Mouse (Mus musculus): ENCODE measurements around the gene Glis3. TPM values are rescaled to one million over a fixed set of nuclear protein-coding genes. Genes with fewer than 3 reads are reported as not detected.
A peak's percentile ranks its signal among the peaks of the same experiment; 100 is the strongest.

Gene Glis3
- total RNA-seq, 2 experiments from 2014 or later, result 7.8 to 8.1 TPM

DNA sequence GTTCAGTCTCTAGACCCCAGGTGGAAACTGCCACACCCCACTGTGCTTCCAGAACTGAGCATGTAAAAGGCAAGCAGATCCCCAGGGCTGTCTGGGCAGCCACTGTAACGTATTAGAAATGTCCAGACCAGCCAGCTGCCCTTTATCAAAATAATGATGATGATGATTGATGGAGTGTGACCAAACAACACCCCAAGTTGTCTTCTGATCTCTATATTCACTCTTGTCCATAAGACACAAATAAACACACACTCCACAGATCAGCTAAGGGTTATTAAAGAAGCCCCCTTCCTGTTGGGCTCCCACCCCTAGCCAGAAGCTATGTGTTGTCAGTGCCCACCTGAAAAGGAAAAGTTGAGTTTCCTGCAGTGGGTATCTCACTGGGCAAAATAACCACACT is 134.4 kb downstream of the Glis3 start:
- no peak for DNase-seq (ENCODE audit: low spot score in 2 of 2)

DNA sequence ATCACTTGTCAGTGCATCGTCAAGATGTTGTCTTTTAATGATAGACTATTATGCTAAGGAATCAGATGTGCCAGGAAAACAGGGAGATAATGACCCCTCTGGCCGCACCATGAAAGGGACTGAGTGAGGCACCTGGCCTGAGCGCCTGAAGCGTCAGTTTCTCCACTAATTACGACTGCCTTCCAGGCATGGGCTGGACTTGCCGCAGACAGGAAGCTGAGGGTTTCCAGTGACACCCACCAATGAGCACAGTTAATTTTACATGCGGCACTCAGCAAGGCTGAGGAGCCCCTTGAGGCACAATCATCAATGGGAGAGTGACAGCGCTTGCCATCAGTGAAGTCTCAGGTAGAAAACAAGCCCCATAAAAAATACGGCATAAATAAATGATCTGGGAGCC is 141.1 kb downstream of the Glis3 start:
- no peak for DNase-seq (ENCODE audit: low spot score in 2 of 2)

DNA sequence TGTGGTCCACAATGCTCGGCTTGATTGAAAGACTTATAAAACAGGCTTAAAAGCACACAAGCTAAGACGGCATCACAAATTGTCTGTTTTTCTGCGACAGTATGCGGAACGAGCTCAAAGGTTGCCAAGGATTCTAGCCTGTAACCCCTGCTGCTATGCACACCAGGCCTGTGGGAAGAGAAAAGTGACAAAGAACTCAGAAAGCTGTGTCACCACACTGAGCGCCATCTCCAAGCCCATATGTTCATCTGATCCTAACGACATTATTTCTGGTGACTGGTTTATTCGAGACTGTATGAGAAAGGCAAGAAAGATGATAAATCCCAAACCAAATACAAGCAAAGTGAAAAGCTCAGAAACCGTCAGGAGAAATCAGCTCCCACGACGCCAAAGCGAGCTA is 144.9 kb downstream of the Glis3 start:
- no peak for DNase-seq (ENCODE audit: low spot score in 2 of 2)

DNA sequence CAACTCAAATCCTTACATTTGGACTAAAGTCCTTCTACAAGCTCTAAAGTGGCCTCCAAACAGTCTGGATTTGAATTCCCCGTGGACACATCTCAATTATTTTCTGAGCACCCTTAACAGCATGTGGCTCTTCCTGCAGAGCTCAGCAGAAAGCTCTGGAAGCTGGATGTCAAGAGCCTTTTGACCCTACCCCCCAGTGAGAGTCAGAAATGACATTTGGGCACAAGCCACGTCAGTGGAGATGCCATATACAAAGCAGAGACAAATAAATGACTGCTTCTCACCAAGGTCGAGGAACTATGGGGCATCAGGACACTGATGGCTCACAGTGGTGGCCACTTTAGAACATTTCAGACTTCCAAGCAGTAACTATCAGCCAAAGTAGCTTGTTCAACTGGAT is 146.3 kb downstream of the Glis3 start:
- DNase-seq (ENCODE audit: low spot score in 2 of 2), result no peak

DNA sequence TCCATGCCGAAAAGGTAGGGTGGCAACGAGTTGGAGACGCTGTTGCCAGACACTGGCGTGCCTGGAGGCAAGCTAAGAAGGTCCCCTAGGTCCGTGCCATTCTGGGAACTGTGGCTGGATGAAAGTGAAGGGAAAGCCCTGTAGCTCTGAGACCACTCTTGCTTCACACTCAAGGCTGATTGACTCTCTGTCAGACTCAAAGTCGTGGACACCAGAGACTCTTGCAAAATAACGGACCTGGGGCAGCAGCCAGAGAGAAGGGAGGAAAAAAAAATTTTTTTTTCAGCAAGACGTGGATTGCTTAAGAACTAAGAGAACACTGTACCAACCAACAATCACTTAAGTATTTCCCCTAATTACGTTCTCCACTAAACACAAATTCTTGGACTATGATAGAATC is 148.1 kb downstream of the Glis3 start:
- DNase-seq (ENCODE audit: low spot score in 2 of 2), result no peak

DNA sequence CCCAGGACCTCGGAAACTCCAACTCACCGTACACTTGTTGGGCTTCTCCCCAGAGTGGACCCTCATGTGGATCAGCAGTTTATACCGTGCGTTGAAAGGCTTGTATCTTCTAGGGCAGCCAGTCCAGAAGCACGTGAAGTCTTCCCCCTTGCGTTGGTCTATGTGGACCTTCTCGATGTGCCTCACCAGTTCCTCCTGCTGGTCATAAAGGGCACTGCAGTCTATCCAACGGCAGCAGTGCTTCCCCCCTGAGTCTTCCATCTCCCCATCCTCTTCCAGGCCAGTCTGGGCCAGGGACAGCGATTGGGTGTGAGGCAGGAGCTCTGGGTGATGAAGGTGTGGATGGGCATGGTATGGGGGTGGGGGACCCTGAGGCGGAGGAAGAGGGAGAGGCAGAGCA is 149.0 kb downstream of the Glis3 start:
- peak; percentile 43 to 48 for DNase-seq (ENCODE audit: low spot score in 2 of 2)

DNA sequence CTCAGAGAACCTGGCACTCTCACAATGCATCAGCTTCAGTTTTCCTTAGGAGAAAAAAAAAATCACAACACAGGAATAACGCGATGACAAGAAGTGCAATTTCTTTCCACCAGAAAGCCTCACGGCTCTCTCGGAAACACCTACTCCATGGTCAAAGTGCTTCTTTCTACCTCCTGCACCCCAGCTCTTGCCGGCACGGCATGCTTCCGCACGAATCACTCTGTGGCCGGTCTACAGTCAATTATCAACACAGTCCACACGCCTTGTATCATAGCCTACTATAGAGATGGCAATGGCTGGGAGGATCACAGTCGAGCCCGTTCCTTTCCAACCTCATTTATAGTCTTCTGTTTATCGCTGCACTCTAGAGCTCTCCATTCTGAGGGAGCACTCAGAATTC is 150.9 kb downstream of the Glis3 start:
- DNase-seq (ENCODE audit: low spot score in 2 of 2), result no peak

DNA sequence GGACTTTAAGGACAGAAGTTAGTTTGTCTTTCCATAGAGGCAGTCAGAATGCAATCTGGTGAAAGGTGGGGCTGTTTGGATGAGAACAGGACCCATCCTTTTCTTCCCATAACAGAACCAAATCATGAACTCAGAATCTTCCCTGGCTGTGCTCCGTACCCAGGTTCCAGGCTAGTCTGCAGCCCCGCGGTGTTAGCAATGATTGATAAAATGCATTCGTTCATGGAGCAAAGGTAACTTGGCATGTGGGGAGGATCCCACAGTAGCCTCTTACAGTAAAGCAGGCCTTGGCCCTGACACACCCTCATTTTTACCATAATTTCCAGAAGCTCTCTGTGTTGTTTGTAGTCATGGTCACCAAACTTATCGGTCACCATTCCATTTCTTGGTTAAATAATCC is 152.4 kb downstream of the Glis3 start:
- DNase-seq (ENCODE audit: low spot score in 2 of 2), result no peak

DNA sequence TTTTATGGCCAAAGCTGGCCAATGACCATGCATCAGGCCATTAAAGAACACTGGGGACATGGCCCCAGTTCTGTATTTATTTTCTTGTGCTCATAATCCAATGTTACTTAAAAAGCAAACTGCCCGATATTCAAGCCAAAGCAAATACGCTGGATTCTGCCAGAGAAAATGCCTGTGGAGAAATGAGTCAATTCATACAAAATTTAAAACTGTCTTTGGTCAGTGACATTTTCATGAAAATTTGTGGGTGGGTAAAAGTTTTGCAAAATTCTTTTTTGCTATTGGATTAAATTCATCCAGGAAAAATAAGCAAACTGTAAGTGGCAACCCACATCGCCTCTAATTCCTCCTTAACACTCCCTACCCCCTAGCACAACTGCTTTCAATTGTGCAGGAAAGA is 154.5 kb downstream of the Glis3 start:
- DNase-seq (ENCODE audit: low spot score in 2 of 2), result no peak

DNA sequence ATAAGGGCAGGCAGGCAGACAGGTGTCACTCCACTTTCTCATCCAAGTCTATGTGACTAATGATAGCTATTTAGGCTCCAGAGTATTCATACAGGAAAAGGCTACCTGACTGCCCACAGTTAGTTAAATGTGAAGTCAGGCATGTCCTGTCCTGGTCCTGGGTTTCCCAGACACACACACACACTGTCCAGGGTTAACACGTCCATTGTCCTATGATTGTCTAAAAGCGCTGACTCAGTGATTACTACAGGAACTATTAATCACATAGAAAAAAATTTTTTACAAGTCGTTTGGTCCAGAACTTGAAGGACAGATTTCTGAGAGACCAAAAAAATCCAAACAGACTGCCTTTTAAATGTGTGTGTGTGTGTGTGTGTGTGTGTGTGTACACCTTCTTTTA is 157.6 kb downstream of the Glis3 start:
- DNase-seq (ENCODE audit: low spot score in 2 of 2), result no peak

DNA sequence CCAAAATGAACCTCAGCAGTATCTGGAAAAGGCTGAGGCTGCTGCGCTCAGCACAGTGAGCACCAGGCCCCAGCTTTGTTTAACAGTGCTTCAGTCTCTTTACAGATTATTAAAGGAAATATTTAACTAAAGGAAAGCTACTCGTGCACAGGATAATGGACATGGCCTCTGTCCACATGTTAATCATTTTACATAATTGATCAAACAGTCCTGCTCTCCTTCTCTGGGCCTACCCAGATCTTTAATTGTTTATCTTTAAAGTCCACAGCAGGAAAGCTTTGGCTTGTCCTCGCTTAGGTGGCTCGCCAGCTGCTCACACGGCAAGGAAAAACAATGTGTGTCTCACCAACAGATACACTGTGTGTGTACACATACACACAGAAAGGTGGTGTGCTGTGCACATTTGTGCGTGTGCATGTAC is 159.1 kb downstream of the Glis3 start:
- DNase-seq (ENCODE audit: low spot score in 2 of 2), result no peak

DNA sequence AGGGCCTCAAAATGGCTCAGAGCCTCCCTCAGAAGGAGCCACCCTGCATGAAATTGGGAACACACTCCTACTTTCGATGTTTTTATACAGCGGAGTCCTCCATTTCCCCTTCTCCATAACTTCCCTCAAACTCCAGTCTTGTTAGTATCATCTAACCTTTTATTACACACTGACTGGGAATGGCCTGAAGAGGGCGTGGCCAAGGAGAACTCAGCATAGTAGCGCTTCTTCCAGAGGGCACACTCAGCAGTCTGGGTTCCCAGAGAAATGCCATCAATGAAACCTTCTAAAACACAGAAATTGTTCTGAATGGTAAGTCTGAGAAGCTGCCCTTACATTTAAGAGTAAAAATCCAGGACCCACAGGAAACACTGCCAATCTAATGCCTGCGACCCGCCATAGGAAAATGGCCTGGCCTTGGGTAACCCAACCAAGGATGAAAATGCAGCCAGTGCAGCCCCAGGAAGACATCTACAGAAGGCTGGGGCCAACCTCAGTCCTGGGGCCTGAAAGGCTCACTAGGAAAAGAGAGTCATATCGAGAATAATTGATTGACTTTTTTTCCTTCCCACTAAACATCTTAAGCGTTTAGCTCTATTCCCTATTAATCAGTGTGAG is 159.6 kb downstream of the Glis3 start:
- DNase-seq (ENCODE audit: low spot score in 2 of 2), result no peak

DNA sequence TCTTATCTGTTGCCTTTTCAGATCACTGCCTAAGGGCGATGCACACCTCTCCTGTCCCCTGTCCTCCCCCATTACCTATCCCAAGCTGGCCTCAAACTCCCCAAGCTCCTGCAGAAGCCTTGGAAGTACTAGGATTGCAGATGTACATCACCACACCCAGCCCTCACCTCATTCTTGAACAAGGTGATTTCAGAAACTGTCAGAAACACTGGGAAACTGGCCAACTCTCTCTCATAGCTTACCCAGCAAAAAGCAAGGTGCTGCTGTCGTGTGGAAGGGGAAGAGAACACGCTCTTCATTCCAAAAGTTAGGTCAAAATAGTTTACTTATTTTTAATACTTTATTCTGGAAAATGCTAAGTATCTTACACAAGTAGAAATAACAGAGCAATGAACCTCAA is 160.6 kb downstream of the Glis3 start:
- DNase-seq (ENCODE audit: low spot score in 2 of 2), result no peak

DNA sequence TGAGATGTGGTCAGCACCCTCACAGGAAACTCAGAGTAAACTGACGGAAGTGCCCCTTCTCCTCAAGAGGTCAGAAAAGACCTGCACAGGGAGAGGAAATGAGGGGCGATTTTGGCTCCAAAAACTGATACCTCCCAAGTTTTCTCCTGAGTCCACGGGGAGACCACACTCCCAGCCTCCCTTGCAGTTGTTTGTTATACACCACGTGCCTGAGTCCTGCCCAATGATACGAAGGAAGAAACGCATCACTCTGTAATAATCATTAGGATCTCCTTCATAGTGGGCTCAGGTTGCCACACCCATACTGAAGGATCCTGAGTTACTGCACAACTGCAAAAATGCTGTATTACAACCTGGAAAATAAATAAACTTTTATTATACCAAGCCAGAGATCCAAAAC is 161.0 kb downstream of the Glis3 start:
- DNase-seq (ENCODE audit: low spot score in 2 of 2), result no peak

DNA sequence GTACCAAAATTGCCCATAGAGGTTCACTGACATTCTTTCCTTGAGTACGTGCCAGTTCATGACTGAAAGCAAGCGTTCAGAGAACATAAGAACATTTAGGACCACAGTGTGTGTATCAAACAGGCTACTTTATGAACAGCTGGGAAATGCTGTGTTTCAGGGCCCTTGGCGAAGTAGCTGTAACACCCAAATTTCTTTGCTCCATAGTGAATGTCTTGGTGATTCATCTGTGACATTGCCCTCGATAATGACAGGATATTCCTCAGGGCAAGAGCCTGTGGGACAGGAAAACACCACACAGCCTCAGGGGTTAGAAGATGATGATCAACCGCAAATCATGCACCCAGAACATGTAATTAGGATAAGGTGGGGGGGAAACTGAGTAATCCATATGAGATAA is 161.6 kb downstream of the Glis3 start:
- no peak for DNase-seq (ENCODE audit: low spot score in 2 of 2)

DNA sequence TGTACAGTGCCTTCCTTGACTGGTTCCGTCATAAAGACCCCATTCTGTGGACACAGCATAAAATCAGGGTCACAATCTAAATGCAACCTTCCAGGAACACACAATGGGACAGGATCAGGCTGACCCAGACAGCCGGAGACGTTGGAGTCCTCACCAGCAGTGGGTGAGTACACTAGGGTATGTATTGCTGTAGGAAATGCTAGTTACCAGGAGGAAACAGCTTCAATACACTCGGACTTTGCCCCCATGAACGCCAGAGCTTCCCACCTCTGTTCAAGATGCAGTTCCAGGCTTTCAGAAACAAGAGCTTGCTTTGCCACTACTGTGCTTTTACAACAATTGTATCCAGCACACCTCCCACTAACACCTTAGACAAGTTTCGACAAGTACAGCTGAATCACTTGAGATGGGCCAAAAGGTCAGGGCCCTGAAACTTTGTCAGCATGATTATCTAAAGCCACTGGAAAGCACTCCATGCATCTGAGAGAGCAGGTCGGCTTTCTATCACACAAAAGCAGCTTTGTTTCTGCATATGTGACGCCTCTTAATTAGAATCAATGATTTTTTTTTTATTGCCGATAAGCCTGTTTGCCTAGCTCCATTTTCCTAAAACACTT is 162.3 kb downstream of the Glis3 start:
- DNase-seq (ENCODE audit: low spot score in 2 of 2), result no peak

DNA sequence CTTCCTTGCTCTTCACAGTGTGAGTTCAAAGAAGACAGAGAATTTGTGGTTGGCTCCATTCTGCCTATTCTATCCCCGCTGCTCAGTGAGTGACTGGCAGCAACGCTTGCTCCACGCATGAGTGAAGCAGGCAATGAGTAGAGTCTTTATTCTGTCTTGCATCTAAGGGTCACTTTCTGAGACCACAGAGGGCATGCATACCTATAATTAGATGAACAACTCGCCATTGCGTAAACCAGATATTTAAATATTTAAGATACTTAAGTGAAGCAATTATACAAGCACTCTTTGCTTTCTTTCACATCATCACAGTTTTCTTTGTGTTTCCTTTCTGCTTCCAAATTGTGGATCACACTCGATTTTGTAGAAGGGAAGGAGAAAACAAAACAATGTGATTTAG is 163.4 kb downstream of the Glis3 start:
- DNase-seq (ENCODE audit: low spot score in 2 of 2), result no peak

DNA sequence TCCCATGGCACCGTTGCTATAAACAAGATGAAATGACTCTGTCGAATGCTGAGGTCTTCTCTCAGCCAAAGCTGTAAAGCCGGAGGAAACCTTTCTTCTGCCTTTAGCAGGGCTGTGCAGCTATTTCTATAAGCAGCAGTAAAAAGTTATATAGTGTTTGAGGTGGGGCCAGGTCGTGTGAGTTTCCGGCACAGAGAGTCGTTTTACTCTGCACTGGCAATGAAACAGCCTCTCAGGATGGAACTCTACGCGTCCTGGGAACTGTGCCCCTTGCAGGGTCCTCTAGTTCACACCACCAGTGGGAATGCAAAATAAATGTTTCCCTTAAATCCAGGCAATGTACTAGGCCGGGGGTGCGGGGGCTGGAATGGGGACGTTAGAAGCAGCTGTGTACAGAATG is 167.4 kb downstream of the Glis3 start:
- DNase-seq (ENCODE audit: low spot score in 2 of 2), result no peak

DNA sequence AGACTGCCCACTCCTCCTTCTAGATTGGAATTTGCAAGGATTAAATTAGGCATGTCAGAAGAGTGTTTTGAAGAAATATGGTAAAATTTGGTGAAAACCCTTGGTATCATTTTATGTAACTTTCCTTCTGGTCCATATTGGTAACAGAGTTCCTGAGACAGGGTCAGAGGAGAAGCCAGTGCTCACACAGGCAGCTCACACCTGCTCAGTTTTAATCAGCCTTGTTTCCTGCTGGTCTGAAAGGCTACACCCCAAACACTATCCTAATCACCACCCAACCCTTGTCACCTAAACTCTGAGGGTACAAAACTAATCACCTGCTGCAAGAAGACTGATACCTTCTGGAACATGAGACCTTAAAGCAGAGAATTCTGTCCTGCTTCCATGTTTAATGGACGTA is 168.0 kb downstream of the Glis3 start:
- no peak for DNase-seq (ENCODE audit: low spot score in 2 of 2)

DNA sequence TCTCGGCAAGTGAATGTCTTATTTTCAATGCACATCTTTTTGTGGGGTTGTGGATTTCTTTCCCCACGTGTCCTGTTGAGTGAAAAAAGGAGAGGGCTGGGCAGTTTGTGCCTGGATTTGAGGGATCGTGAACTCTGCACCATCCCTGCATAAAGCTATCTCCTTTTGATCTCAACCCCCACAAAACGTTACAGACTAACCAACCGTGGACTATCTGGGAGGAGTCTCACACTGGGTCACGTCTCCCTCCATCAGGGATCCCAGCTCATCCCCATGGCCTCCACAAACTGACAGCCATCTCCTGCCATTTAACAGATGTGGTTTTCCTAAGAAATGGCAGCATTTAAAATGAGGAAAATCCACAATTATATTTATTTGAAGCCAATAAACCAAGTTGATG is 174.5 kb downstream of the Glis3 start:
- no peak for DNase-seq (ENCODE audit: low spot score in 2 of 2)

DNA sequence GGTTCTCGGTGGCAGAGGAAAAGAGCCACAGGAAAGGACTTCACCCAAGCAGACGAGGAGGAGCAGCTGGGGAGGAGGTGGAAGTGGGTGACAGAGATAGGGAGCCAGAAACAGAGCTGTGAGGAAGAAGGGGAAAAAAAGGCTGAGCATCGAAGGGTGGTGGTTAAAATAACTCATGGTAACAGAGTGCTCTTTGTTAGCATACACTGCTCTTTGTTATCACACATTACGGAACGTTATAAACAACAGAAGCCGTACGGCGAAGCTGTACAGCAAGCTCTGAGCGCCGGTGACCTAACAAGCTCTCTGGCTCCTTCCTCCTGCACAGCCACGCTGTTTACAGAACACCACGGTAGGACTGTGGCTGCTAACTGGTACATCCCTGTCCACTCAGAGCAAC is 176.9 kb downstream of the Glis3 start:
- no peak for DNase-seq (ENCODE audit: low spot score in 2 of 2)

DNA sequence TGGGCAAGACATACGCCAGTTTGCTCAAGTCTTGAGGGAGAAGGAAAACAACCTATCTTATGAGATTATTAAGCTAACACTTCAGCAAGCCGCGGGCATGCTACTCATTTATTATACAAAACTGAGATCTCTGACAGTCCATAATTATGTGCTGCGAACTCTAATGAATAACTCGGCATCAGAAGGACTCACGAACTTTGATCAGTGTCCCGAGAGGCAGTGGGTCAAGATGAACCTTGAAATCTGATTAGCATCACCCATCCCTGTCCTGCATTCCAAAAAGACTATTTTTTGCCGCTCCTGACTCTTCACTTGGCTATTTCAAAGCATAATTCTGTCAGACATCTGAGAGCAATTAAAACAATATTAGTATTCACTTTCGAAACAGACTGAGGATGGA is 178.9 kb downstream of the Glis3 start:
- no peak for DNase-seq (ENCODE audit: low spot score in 2 of 2)

DNA sequence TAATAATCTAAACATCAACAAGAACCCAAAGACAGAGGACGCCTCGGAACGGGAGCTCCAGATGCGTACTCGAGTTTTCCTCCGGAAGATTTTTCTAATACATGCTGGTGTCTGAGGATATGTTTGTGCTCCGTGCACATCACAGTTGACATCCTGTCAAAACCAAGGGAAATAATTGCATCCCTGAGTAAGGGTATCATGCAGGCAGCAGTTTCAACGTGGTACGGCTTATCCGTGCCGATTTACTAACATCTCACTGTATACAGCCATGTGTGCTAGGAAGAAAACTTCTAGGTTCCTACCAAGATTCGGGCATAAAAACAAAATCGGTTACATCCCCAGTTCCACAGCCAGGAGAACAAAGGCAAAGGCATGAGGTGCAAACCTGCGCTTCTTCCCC is 179.4 kb downstream of the Glis3 start:
- DNase-seq (ENCODE audit: low spot score in 2 of 2), result no peak

DNA sequence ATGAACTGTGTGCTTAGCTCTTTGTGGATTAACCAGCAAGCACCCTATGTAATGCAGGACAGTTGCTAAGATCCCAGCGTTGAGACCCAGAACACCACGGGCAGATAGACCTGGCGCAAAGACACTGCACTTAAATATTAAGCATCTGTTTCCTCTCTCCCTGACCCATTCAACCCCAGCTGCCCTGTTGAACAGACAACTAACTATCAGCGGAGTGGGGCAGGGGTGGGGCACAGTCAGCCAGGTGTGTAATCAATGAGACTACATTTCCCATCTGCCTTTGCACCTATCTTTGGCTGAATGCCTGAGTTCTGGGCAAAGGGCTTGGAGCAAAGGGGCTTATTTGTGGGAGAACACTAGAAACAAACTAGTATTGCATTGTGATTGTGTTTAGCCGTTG is 180.1 kb downstream of the Glis3 start:
- DNase-seq (ENCODE audit: low spot score in 2 of 2), result no peak

Data from adrenal gland, adult 18-20 months (tissue).